Mouse (Mus musculus) forebrain, embryonic 14.5 days (tissue): ENCODE results near the gene Cyth4. TPM values are rescaled to one million over a fixed set of nuclear protein-coding genes. Genes with fewer than 3 reads are reported as not detected.

Experiments used
- ATAC-seq: fragments of 200-750 bp; cut with Nextera tagmentation; 2 replicates; pipeline ENCODE4 v1.8.0; 2017; ENCODE audit warnings: mild to moderate bottlenecking, moderate library complexity
- DNase-seq: peaks from one replicate; pipeline ENCODE4 v3.0.0-alpha.2; 2015; ENCODE audit warnings: low spot score
- H3K27ac ChIP-seq: fragments of 300-500 bp; sonication (generic); 2 replicates; pipeline ENCODE4 v1.5.1; 2014; ENCODE audit warnings: low read depth, mild to moderate bottlenecking, control low read depth, low read length, moderate library complexity
- H3K27me3 ChIP-seq: fragments of 300-500 bp; sonication (generic); replicated peaks from 2 replicates; pipeline ENCODE4 v1.6.1; 2014; ENCODE audit warnings: low read length, control low read depth, mixed read lengths; ENCODE audit not compliant: control insufficient read depth, insufficient read depth
- H3K36me3 ChIP-seq: fragments of 300-500 bp; sonication (generic); 2 replicates; pipeline ENCODE4 v1.6.1; 2014; ENCODE audit warnings: low read length, control low read depth; ENCODE audit not compliant: control insufficient read depth, insufficient read depth
- H3K4me1 ChIP-seq: fragments of 300-500 bp; sonication (generic); 2 replicates; pipeline ENCODE4 v1.6.1; 2014; ENCODE audit warnings: antibody characterized with exemption, low read length, control low read depth; ENCODE audit not compliant: control insufficient read depth, insufficient read depth
- H3K4me2 ChIP-seq: fragments of 300-500 bp; sonication (generic); 2 replicates; pipeline ENCODE4 v1.6.1; 2014; ENCODE audit warnings: mild to moderate bottlenecking, control low read depth, low read length
- H3K4me3 ChIP-seq: fragments of 300-500 bp; sonication (generic); 2 replicates; pipeline ENCODE4 v1.5.1; 2014; ENCODE audit warnings: low read depth, low read length, control low read depth
- H3K9ac ChIP-seq: fragments of 300-500 bp; sonication (generic); 2 replicates; pipeline ENCODE4 v1.6.1; 2014; ENCODE audit warnings: mild to moderate bottlenecking, low read length, control low read depth, moderate library complexity
- H3K9me3 ChIP-seq: fragments of 300-500 bp; sonication (generic); replicated peaks from 2 replicates; pipeline ENCODE4 v1.6.1; 2016; ENCODE audit warnings: low read length, control low read depth, mixed read lengths; ENCODE audit not compliant: control insufficient read depth
- WGBS: fragments of 180-500 bp; shearing (Covaris S2); extraction: QIAGEN DNeasy Blood & Tissue Kit; methylation state at CpG from one replicate; pipeline ENCODE4 v1.1.7; 2014; 5-methylcytosine and 5-hydroxymethylcytosine counted together
- polyA plus RNA-seq: library from polyadenylated mRNA; unstranded; fragments of >200 nt; fragmentation: Nextera tagmentation; extraction: Ambion mirVana; gene quantifications from 2 replicates; pipeline ENCODE4 v1.2.1, GENCODE M21; 2014

Cyth4 gene
- polyA plus RNA-seq, 1 experiment from 2014 or later = 2.4 TPM

DNA sequence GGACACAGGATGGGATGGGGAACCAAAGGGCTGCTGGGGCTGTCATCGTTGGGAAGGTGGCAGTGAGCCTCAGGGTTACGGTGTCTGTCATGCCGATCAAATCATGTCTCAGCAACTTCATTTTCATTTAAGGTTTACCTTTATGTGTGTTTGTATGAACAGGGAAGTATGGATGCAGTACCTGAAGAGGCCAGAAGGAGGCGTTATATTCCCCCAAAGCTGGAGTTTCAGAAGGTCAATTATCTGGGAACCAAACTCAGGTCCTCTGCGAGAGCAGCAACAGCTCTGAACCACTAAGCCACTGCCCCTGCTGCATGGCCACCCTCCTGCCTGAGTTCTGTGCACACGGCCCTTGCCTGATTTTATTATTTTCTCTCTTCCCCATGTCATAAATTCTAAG, 6.1 kb upstream of the Cyth4 start:
- no peaks in the 10 kb centered on the region for H3K4me1 ChIP-seq
- H3K27ac ChIP-seq = no peak overlapping the region
- no peak overlapping the region for H3K9ac ChIP-seq
- H3K36me3 ChIP-seq = no peaks in the 10 kb centered on the region
- DNase-seq = no peak
- H3K27me3 ChIP-seq = no peaks in the 10 kb centered on the region
- no peaks in the 10 kb centered on the region for H3K9me3 ChIP-seq
- H3K4me2 ChIP-seq = no peak overlapping the region
- WGBS = 82% methylated on average over 6 of the region's 6 CpGs
- no peak overlapping the region for H3K4me3 ChIP-seq
- ATAC-seq = no peak

DNA sequence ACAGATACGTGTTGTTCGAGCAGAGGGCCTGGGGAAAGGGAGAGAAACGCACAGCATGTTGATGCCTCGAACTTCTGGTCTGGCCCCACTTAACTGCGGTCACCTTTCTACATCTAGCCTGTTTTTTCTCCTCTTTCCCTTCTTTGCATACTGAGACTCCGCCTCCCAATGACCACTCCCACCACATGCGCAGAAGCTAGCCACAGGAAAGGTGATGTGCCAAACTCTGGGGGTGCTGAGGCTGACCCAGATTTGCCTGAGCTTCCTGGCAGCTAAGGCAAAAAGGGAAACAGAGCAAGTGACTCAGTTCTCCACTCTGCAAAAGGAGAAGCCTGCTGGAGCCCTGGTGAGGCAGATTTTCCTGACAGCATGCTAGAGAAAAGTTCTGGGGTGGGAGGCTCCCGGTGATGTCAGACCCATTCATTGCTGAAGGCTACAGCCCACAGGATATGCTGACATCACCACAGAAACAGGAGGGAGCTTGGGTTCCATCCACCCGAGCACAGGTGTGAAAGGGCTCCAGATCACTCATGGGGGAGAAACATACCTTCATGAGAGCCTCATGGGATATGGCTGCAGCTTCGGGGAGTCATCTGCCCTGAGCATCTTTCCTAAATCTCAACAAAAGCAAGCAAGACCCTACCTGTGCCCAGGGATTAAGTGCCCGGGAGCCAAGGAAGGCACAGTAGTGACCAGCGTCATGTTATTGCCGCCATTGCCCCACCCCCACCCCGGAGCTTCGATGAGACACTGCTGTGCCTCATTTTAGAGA, 5.0 kb upstream of the Cyth4 start:
- Histone ChIP-seq H3K4me2 (no peak overlapping the region), H3K9ac (no peak overlapping the region), H3K27ac (no peak overlapping the region), H3K9me3 (no peaks in the 10 kb centered on the region), H3K27me3 (no peaks in the 10 kb centered on the region), H3K4me3 (no peak overlapping the region), H3K36me3 (no peaks in the 10 kb centered on the region), H3K4me1 (no peaks in the 10 kb centered on the region)
- no peak for ATAC-seq
- DNase-seq = no peak
- WGBS = 75% methylated on average over 15 of the region's 15 CpGs

DNA sequence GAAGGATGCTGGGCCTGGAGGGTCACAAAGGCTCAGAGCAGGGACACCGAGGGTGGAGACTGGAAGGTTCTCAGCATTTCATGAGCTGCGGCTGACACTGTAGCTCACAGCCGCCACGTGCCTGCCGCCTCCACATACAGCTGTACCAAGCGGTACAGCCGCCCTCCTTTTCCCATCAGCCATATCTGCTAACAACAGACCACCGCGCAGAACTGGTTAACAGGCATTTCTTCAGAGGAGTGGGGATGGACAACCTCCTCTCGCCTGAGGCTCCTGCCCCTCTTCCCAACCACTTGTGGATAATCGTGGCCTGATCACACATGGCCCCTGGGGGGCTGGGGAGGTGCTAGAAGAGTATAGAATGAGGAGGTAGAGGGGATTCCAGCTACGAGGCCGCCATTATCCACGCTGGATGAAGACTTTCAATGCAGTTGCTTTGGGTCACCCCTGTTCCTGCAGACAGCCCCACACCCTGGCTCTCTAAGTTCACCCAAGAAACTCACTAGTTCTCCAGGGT, 4.3 kb upstream of the Cyth4 start:
- DNase-seq (no peak), ATAC-seq (no peak)
- Histone ChIP-seq H3K9me3 (no peaks in the 10 kb centered on the region), H3K4me3 (no peak overlapping the region), H3K27ac (no peak overlapping the region), H3K9ac (no peak overlapping the region), H3K4me2 (no peak overlapping the region), H3K27me3 (no peaks in the 10 kb centered on the region), H3K4me1 (no peaks in the 10 kb centered on the region), H3K36me3 (no peaks in the 10 kb centered on the region)
- WGBS = 77% methylated on average over 14 of the region's 14 CpGs

DNA sequence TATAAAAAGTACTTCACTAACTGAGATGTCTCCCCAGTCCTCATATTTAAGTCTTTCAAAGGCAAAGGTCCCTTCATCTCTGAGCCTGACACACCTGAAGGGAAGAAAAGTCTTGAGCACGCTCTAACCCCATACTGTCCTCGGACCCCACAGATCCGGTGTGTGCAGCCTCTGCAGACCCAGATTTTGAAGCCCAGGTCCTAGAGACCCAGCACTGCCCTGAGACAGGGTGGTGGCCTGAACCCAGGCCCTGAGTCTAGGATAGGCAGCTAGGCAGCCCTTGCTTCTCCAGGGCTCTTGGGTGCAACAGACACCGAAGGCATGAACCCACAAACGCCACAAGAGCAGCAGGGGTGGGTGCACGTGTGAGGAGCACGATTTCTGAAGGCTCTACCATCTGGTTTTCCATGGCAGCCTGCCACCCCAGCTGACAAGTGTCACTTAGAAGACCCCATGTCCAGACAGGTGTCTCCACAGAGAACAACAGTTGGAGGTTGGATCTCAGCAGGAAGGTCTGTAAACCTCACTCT, 2.9 kb upstream of the Cyth4 start:
- Histone ChIP-seq H3K9me3 (no peaks in the 10 kb centered on the region), H3K27me3 (no peaks in the 10 kb centered on the region), H3K4me3 (no peak overlapping the region), H3K27ac (no peak overlapping the region), H3K4me2 (no peak overlapping the region), H3K4me1 (no peaks in the 10 kb centered on the region), H3K36me3 (no peaks in the 10 kb centered on the region), H3K9ac (no peak overlapping the region)
- WGBS = 83% methylated on average over 7 of the region's 7 CpGs
- DNase-seq (no peak), ATAC-seq (no peak)

DNA sequence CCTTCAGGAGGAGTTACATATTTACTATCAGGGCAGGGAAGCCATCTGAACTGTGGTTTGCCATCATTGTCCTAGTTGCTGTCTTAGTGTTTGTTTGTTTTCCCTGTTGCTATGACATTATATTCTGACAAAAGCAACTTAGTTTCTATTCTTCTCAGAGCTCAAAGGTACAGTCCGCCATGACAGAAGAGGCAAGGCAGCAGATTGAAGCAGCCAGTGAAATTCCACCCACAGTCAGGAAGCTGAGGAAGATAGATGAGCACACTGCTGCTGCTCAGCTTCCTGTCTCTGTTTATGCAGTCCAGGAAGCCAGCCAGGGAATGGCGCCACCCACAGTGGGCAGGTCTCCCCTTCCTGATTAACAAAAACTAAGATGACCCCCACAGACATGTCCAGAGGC, 2.0 kb upstream of the Cyth4 start:
- Histone ChIP-seq H3K4me1 (no peaks in the 10 kb centered on the region), H3K36me3 (no peaks in the 10 kb centered on the region), H3K27ac (no peak overlapping the region), H3K4me2 (no peak overlapping the region), H3K9ac (no peak overlapping the region), H3K4me3 (no peak overlapping the region), H3K9me3 (no peaks in the 10 kb centered on the region), H3K27me3 (no peaks in the 10 kb centered on the region)
- ATAC-seq (no peak), DNase-seq (no peak)
- 96% methylated on average over 2 of the region's 2 CpGs for WGBS

DNA sequence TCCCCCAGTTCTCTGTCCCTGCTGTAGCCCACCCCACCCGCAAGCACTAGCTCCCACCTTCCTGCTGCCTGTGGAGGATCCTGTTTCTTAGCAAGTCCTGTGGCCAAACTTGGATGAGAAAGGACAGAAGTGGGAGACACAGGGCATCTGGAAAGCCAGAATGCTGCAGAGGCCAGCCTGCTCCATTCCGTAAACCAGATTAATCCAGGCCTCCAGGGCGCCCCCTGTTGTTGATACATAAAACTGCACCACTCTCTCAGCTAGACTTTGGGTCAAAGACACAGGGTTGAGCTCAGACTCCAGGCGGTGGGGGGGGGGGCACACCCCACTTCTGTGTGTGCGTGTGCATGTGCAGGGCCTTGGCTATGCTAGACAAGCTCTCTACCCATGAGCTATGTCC, 1.4 kb upstream of the Cyth4 start:
- no peak overlapping the region for H3K4me3 ChIP-seq
- no peak overlapping the region for H3K27ac ChIP-seq
- 72% methylated on average over 5 of the region's 5 CpGs for WGBS
- no peaks in the 10 kb centered on the region for H3K9me3 ChIP-seq
- H3K4me1 ChIP-seq = no peaks in the 10 kb centered on the region
- DNase-seq (no peak), ATAC-seq (no peak)
- H3K4me2 ChIP-seq = no peak overlapping the region
- H3K36me3 ChIP-seq = no peaks in the 10 kb centered on the region
- H3K9ac ChIP-seq = no peak overlapping the region
- no peaks in the 10 kb centered on the region for H3K27me3 ChIP-seq

DNA sequence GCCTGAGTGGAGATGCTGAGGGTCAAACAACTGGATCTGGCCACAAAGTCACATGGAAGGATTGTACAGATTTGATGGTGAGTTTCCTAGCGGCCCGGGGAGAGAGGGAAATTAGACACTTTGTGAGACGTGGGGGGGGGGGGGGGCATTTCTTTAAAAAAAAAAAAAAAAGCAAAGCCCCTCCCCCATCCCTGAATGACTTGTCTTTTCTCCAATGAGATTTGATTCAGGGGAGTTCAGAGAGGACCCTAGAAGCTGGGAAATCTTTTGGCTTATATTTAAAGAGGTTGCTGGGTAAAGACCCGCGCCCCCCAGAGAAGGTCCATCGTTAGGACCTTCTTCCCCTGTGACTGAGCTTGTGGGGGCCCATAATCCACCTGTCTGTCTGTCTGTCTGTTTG, 343 bp upstream of the Cyth4 start:
- no peaks in the 10 kb centered on the region for H3K27me3 ChIP-seq
- no peak for ATAC-seq
- 74% methylated on average over 6 of the region's 6 CpGs for WGBS
- H3K36me3 ChIP-seq = no peaks in the 10 kb centered on the region
- no peaks in the 10 kb centered on the region for H3K4me1 ChIP-seq
- no peak overlapping the region for H3K4me2 ChIP-seq
- no peak overlapping the region for H3K4me3 ChIP-seq
- H3K9ac ChIP-seq = no peak overlapping the region
- DNase-seq = no peak
- H3K27ac ChIP-seq = no peak overlapping the region
- no peaks in the 10 kb centered on the region for H3K9me3 ChIP-seq

DNA sequence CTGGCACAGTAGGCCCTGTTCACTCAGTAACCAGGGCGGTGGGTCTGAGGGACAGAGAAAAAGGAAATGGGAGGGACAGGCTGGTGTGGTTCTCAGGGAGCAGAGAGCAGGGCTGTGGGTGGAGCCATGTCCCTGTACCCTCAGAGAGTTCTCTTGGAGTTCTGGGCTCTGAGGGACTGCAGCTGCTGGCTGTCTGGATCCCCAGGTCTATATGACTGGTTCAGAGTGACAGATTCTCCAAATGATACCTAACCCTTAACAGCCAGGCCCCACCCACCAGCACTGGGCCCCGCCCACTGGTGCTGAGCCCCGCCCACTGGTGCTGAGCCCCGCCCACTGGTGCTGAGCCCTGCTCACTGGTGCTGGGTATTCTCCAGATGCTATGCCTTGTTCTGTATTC, 882 bp downstream of the Cyth4 start:
- no peak overlapping the region for H3K9ac ChIP-seq
- 48% methylated on average over 4 of the region's 4 CpGs for whole genome bisulfite sequencing
- no peak overlapping the region for H3K4me2 ChIP-seq
- H3K27me3 ChIP-seq = no peaks in the 10 kb centered on the region
- H3K27ac ChIP-seq = no peak overlapping the region
- H3K4me1 ChIP-seq = no peaks in the 10 kb centered on the region
- H3K36me3 ChIP-seq = no peaks in the 10 kb centered on the region
- H3K9me3 ChIP-seq = no peaks in the 10 kb centered on the region
- DNase-seq (no peak), ATAC-seq (no peak)
- no peak overlapping the region for H3K4me3 ChIP-seq

DNA sequence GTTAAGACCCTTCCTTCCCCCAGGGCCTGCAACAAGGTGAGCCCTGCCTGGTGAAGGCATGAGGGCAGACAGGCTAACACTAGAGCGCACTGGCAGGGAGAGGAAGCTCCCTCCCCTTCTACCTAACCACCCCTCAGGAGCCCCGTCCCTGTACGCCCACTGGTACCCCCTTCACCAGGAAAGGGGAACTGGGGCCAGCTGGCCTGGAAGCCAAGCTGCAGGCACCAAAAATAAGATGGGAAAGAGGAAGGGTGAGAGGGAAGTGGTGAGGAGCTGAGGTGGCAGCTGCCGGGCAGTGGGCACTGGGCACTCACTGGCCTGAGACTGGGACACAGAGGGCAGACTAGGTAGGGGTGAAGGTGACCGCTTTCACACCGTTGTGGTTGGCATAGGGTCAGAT, 2.3 kb downstream of the Cyth4 start:
- Histone ChIP-seq H3K9me3 (no peaks in the 10 kb centered on the region), H3K27ac (no peak overlapping the region), H3K36me3 (no peaks in the 10 kb centered on the region), H3K27me3 (no peaks in the 10 kb centered on the region), H3K4me2 (no peak overlapping the region), H3K4me3 (no peak overlapping the region), H3K9ac (no peak overlapping the region), H3K4me1 (no peaks in the 10 kb centered on the region)
- no peak for DNase-seq
- 88% methylated on average over 6 of the region's 6 CpGs for WGBS
- no peak for ATAC-seq
